Comparison of ENCODE assay signal across 8 mouse cellular contexts in genomic region chr9:7184897-7185291, GRCm38 (mm10). TPM values are rescaled to one million over a fixed set of nuclear protein-coding genes. Genes with fewer than 3 reads are reported as not detected.
DNase-seq lines count a peak whose midpoint lies in the region; TF ChIP-seq lines count a peak whose summit lies in the region.

No protein-coding gene starts in this region.

- H3K27me3 ChIP-seq in cerebellum, adult 2 months (ENCODE audit: control insufficient read depth, insufficient read depth, low read length), result no peaks in the 10 kb centered on the region

- DNase-seq in cerebellum, adult 2 months, result no peak
- DNase-seq in cerebellum, adult 11-12 months, result no peak
- DNase-seq in 416B (ENCODE audit: low read depth), result peak; percentile 31
- peak; percentile 27 for DNase-seq in c-Kit-positive CD71-positive TER-119-positive erythroid progenitor cells, embryonic 14.5 days (ENCODE audit: low spot score)
- DNase-seq in gastrocnemius, adult 8-10 months (ENCODE audit: low spot score in 2 of 2), result peak; percentile 2 to 6
- DNase-seq in layer of hippocampus, adult 11-12 months (ENCODE audit: low spot score), result peak; percentile 23
- DNase-seq in lung, postnatal 10 days, result peak; percentile 33
- DNase-seq in skeletal muscle tissue, adult 2 months (ENCODE audit: low read depth, low spot score), result peak; percentile 3

- TF ChIP-seq CTCF in cerebellum, adult 2 months (IDR thresholded peaks at IDR 0.05; ENCODE audit: borderline replicate concordance, insufficient read depth, low read depth, low read length), result no peak

- no peak overlapping the region; the same call in 1 of the 2 replicates for H3K27ac ChIP-seq in cerebellum, adult 2 months (ENCODE audit: insufficient read depth, low read length)

- H3K4me3 ChIP-seq in cerebellum, adult 2 months (replicated peaks; ENCODE audit: insufficient read depth, low read depth, low read length), result peak overlapping the region; percentile 78

- TF ChIP-seq POLR2A in cerebellum, adult 2 months (IDR thresholded peaks at IDR 0.05; ENCODE audit: borderline replicate concordance, insufficient read depth, low read length), result no peak

- under 1% methylated on average over 31 of the region's 31 CpGs for WGBS in cerebellum, adult 2 months

- H3K4me1 ChIP-seq in cerebellum, adult 2 months (ENCODE audit: control insufficient read depth, insufficient read depth, low read length), result no peaks in the 10 kb centered on the region

RNA-seq across cellular contexts. Expression of gene Dcun1d5, which starts 0.6 kb away (rescaled TPM):
- 51.9 and 53.9 TPM in 2 replicates for polyA plus RNA-seq in cerebellum, adult 2 months (2012; rRNA removed)
- 10 to 100 TPM; 54.8 to 80.7 (median 69.8) TPM for total RNA-seq in gastrocnemius, adult 8-10 months (2022)

RNA-seq across cellular contexts. Expression of gene Dync2h1, which starts 0.6 kb away (rescaled TPM):
- polyA plus RNA-seq in cerebellum, adult 2 months (2012; rRNA removed), result 6.6 and 6.9 TPM in 2 replicates
- 1 to 10 TPM in 3 of 4 experiments, under 1 TPM in 1; 0.94 to 1.4 (median 1.1) TPM for total RNA-seq in gastrocnemius, adult 8-10 months (2022)

Comparison
In these comparisons a context has a peak if more than half of its experiments do, and no peak if none do; other contexts are left out.
1. DNase-seq: peak in 416B (single experiment), c-Kit-positive CD71-positive TER-119-positive erythroid progenitor cells, embryonic 14.5 days (single experiment), gastrocnemius, adult 8-10 months (2 of 2), layer of hippocampus, adult 11-12 months (single experiment), lung, postnatal 10 days (single experiment) and skeletal muscle tissue, adult 2 months (single experiment); none in cerebellum, adult 2 months (0 of 2) and cerebellum, adult 11-12 months (single experiment).